Mouse (Mus musculus) lung, adult 2 months (tissue): ENCODE measurements around the gene Tenm4.

Source experiments
- CTCF ChIP-seq: fragments of 200-500 bp; IDR thresholded peaks from 2 replicates; pipeline ENCODE4 v1.5.1; 2011; ENCODE audit warnings: mild to moderate bottlenecking, low read length, control low read depth; ENCODE audit not compliant: insufficient read depth
- POLR2A ChIP-seq: fragments of 200-500 bp; IDR thresholded peaks from 2 replicates; pipeline ENCODE4 v1.6.1; 2011; ENCODE audit warnings: low read depth, mild to moderate bottlenecking, control low read depth, low read length, borderline replicate concordance; ENCODE audit errors: extremely low read depth

- TF ChIP-seq CTCF (no peak), POLR2A (no peak)
These were observed 538.8 kb downstream of the Tenm4 start for GRCm38 (mm10) chr7:96709891-96710290.
